Mouse (Mus musculus) kidney, adult 2 months (tissue): ENCODE measurements around the gene Sptbn1.

Source experiments
- CTCF ChIP-seq: fragments of 200-500 bp; conservative IDR thresholded peaks from 2 replicates; pipeline ENCODE4 v1.5.1; 2011; ENCODE audit warnings: low read depth, mild to moderate bottlenecking, control low read depth, low read length, moderate library complexity, mixed read lengths; ENCODE audit not compliant: insufficient read depth, insufficient read length
- POLR2A ChIP-seq: fragments of 200-500 bp; IDR thresholded peaks from one replicate; pipeline ENCODE4 v1.6.1; 2011; ENCODE audit warnings: low read depth, low read length, control low read depth

DNA sequence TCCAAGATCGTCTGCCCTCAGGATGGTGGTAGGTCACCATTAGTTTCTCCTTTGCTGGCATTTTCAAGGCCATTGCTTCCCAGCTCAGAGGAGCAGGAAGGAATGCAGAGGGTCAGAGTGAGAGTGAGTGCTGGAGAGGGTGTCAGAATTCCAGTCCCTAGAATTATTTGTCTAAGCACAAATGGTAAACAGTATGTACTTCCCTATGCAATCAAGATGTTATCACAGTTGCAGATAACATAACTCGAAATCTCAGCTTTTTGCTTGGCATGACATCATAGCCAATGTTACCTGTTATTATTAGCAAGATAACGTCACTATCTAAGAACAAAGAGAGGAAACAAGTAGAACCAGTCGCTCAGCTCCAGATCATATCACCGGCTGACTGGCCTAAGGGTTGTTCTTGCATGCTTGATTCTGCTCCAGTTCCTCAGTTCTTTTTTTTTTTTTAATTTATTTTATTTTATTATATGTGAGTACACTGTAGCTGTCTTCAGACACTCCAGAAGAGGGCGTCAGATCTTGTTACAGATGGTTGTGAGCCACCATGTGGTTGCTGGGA, 172.7 kb downstream of the Sptbn1 start:
- TF ChIP-seq POLR2A (no peak), CTCF (no peak)
